Mouse (Mus musculus) liver, adult 2 months (tissue): Measurements from ENCODE around the gene Dcdc2b.

Experiments
- CTCF ChIP-seq: fragments of 200-500 bp; IDR thresholded peaks from 2 replicates; pipeline ENCODE4 v1.5.1; 2011; ENCODE audit warnings: low read depth, low read length, control low read depth
- POLR2A ChIP-seq: fragments of 200-500 bp; IDR thresholded peaks from 2 replicates; pipeline ENCODE4 v1.6.1; 2011; ENCODE audit warnings: low read length, control low read depth; ENCODE audit not compliant: insufficient read depth; ENCODE audit errors: extremely low read depth

GRCm38 (mm10) chr4:129630944-129631343 lies 16.9 kb upstream of the Dcdc2b start:
- TF ChIP-seq POLR2A (no peak), CTCF (no peak)
